Mouse (Mus musculus) kidney, embryonic 14.5 days (tissue): Measurements from ENCODE around the gene Cadm2. TPM values are rescaled to one million over a fixed set of nuclear protein-coding genes. Genes with fewer than 3 reads are reported as not detected.

Experiments used
- ATAC-seq: fragments of 200-750 bp; cut with Nextera tagmentation; 2 replicates; pipeline ENCODE4 v1.8.0; 2017; ENCODE audit warnings: moderate number of reproducible peaks, mild to moderate bottlenecking, moderate TSS enrichment, moderate library complexity; ENCODE audit not compliant: low FRiP score, low TSS enrichment
- H3K27ac ChIP-seq: fragments of 300-500 bp; sonication (generic); 2 replicates; pipeline ENCODE4 v1.5.1; 2014; ENCODE audit warnings: low read depth, mild to moderate bottlenecking, low read length, moderate library complexity, mixed read lengths
- H3K27me3 ChIP-seq: fragments of 300-500 bp; sonication (generic); 2 replicates; pipeline ENCODE4 v1.6.1; 2014; ENCODE audit warnings: mild to moderate bottlenecking, low read length; ENCODE audit not compliant: control insufficient read depth, insufficient read depth
- H3K36me3 ChIP-seq: fragments of 300-500 bp; sonication (generic); 2 replicates; pipeline ENCODE4 v1.6.1; 2014; ENCODE audit warnings: low read length, mixed read lengths; ENCODE audit not compliant: control insufficient read depth, insufficient read depth
- H3K4me1 ChIP-seq: fragments of 300-500 bp; sonication (generic); 2 replicates; pipeline ENCODE4 v1.6.1; 2014; ENCODE audit warnings: low read length, mixed read lengths; ENCODE audit not compliant: control insufficient read depth, insufficient read depth
- H3K4me2 ChIP-seq: fragments of 300-500 bp; sonication (generic); replicated peaks from 2 replicates; pipeline ENCODE4 v1.6.1; 2014; ENCODE audit warnings: low read depth, mild to moderate bottlenecking, low read length
- H3K4me3 ChIP-seq: fragments of 300-500 bp; sonication (generic); 2 replicates; pipeline ENCODE4 v1.5.1; 2014; ENCODE audit warnings: mild to moderate bottlenecking, low read length
- H3K9ac ChIP-seq: fragments of 300-500 bp; sonication (generic); 2 replicates; pipeline ENCODE4 v1.6.1; 2014; ENCODE audit warnings: low read depth, mild to moderate bottlenecking, low read length, moderate library complexity
- H3K9me3 ChIP-seq: fragments of 300-500 bp; sonication (generic); 2 replicates; pipeline ENCODE4 v1.6.1; 2016; ENCODE audit warnings: low read length; ENCODE audit not compliant: control insufficient read depth
- WGBS: fragments of 180-500 bp; shearing (Covaris S2); extraction: QIAGEN DNeasy Blood & Tissue Kit; methylation state at CpG from one replicate; pipeline ENCODE4 v1.1.7; 2014; 5-methylcytosine and 5-hydroxymethylcytosine counted together
- polyA plus RNA-seq: library from polyadenylated mRNA; unstranded; fragments of >200 nt; fragmentation: Nextera tagmentation; extraction: Ambion mirVana; gene quantifications from 2 replicates; pipeline ENCODE4 v1.2.1, GENCODE M21; 2014

Gene Cadm2
- polyA plus RNA-seq, 1 experiment from 2014 or later, result 0.32 TPM

DNA sequence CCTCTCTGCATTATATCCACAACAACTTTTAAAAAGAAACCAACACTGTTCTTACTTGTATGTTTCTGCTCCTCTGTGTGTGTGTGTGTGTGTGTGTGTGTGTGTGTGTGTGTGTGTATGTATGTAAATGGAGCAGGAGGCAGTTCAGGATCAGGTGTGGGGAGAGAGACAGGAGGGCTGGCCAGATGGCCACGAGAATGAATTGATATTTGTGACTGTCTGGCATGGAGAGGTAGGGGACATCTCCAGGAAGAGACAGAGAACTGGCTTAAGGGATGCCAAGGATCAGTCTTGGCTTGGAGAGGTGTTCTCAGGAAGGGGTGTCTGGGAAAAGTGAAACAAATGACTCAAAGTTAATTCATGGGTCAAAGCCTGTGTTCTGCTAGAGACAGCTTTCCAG is 552.2 kb downstream of the Cadm2 start:
- Histone ChIP-seq H3K9ac (no peak overlapping the region), H3K4me3 (no peak overlapping the region), H3K27ac (no peak overlapping the region), H3K4me2 (no peak overlapping the region), H3K27me3 (no peaks in the 10 kb centered on the region), H3K4me1 (no peaks in the 10 kb centered on the region), H3K9me3 (no peaks in the 10 kb centered on the region), H3K36me3 (no peaks in the 10 kb centered on the region)
- WGBS, result 73% methylated on average over 1 of the region's 1 CpGs
- no peak for ATAC-seq

DNA sequence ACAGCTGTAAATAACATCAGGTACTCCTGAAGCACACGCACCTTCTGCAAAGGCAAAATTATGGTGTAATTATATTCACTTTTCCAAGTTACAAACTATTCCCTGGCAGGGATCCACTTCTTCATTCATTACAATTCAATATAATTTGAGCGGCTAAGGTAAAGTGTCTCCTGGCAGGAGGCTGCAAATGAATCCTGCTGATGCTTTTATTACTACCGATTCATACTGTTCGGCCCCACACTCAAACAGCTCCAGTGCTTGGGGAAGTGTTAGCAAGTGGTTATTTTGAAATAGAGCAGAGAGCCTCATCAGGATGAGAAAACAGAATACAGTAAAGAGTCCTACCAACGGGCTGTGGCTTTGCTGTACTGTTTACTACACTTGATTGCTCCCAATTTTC is 589.8 kb downstream of the Cadm2 start:
- Histone ChIP-seq H3K36me3 (no peaks in the 10 kb centered on the region), H3K4me2 (no peak overlapping the region), H3K27me3 (no peaks in the 10 kb centered on the region), H3K4me3 (no peak overlapping the region), H3K4me1 (no peaks in the 10 kb centered on the region), H3K27ac (no peak overlapping the region), H3K9me3 (no peaks in the 10 kb centered on the region), H3K9ac (no peak overlapping the region)
- 87% methylated on average over 5 of the region's 5 CpGs for WGBS
- ATAC-seq, result no peak

DNA sequence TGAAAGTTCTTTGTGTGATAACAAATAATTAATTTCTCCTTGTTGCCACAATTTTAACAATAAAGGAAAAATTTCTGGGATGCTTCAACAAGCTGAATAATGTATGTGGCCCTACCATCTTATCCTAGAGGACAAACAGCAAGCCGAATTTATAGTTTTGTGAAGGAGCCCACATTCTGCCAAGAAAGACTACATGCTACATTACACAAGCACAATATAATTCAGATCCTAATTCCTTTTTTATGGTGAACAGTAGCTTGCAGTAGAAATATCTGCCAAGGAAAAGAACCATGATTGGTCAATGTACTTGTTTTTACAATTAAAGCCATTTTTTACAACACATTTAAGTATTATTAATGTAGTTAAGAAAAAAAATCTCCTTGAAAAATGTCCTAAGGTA is 600.9 kb downstream of the Cadm2 start:
- H3K4me1 ChIP-seq, result no peaks in the 10 kb centered on the region
- WGBS, result 88% methylated on average over 1 of the region's 1 CpGs
- H3K27ac ChIP-seq, result no peak overlapping the region
- H3K36me3 ChIP-seq, result no peaks in the 10 kb centered on the region
- no peak overlapping the region for H3K9ac ChIP-seq
- ATAC-seq, result no peak
- H3K4me3 ChIP-seq, result no peak overlapping the region
- no peaks in the 10 kb centered on the region for H3K9me3 ChIP-seq
- H3K4me2 ChIP-seq, result no peak overlapping the region
- no peaks in the 10 kb centered on the region for H3K27me3 ChIP-seq

DNA sequence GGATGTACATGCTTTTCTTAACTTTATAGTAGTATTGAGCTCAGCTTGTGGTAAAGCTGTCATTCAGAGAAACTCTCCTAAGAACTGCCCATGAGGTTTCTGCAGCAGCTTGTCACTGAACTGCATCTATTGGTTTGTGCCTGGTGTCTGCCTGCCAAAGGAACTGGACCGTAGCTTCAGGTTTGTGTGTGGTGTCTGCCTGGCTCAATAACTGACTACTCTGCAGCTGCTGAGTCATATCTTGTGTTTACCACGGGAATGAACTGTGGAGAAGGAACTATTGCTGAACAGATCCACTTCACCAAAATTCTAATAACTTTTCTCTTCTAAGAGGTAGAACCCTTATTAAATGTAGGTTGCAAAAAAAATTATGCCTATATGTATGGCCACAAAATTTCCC is 603.0 kb downstream of the Cadm2 start:
- no peak for ATAC-seq
- Histone ChIP-seq H3K9me3 (no peaks in the 10 kb centered on the region), H3K27ac (no peak overlapping the region), H3K27me3 (no peaks in the 10 kb centered on the region), H3K4me1 (no peaks in the 10 kb centered on the region), H3K36me3 (no peaks in the 10 kb centered on the region), H3K9ac (no peak overlapping the region), H3K4me2 (no peak overlapping the region), H3K4me3 (no peak overlapping the region)
- 81% methylated on average over 2 of the region's 2 CpGs for WGBS

DNA sequence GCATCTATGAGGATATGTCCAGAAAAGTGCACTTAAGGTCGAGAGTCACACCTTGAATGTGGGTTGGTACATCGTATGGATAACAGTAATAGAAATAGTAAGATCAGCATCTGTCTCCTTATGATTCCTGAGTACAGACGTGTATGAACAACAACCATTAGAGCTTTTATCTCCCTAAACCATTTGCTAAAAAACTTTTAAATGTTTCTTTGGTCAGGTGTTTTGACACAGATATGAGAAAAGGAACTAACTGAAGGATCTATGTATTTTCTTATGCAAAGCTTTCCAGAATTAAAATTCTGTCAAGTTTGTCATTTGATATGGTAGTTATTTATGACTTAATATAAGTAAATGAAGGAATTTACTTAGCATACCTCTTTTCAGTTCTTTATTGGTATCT is 617.5 kb downstream of the Cadm2 start:
- Histone ChIP-seq H3K4me2 (no peak overlapping the region), H3K9ac (no peak overlapping the region), H3K27me3 (no peaks in the 10 kb centered on the region), H3K4me3 (no peak overlapping the region), H3K36me3 (no peaks in the 10 kb centered on the region), H3K27ac (no peak overlapping the region), H3K4me1 (no peaks in the 10 kb centered on the region), H3K9me3 (no peaks in the 10 kb centered on the region)
- WGBS, result 85% methylated on average over 3 of the region's 3 CpGs
- ATAC-seq, result no peak

- ATAC-seq, result no peak
- H3K4me3 ChIP-seq, result no peak overlapping the region
- WGBS, result 43% methylated on average over 4 of the region's 4 CpGs
Observed at GRCm38 (mm10) chr16:67001707-67002106, 619.0 kb downstream of the Cadm2 start.

GRCm38 (mm10) chr16:66997461-66997860 is 623.2 kb downstream of the Cadm2 start:
- no peak for ATAC-seq
- 92% methylated on average over 2 of the region's 2 CpGs for WGBS
- H3K4me1 ChIP-seq, result no peaks in the 10 kb centered on the region

More at GRCm38 (mm10) chr16:67001707-67002106, 619.0 kb downstream of the Cadm2 start:
- H3K27ac ChIP-seq, result no peak overlapping the region
- no peaks in the 10 kb centered on the region for H3K36me3 ChIP-seq
- no peaks in the 10 kb centered on the region for H3K27me3 ChIP-seq
- H3K9me3 ChIP-seq, result no peaks in the 10 kb centered on the region
- no peak overlapping the region for H3K4me2 ChIP-seq
- H3K4me1 ChIP-seq, result no peaks in the 10 kb centered on the region
- H3K9ac ChIP-seq, result no peak overlapping the region

DNA sequence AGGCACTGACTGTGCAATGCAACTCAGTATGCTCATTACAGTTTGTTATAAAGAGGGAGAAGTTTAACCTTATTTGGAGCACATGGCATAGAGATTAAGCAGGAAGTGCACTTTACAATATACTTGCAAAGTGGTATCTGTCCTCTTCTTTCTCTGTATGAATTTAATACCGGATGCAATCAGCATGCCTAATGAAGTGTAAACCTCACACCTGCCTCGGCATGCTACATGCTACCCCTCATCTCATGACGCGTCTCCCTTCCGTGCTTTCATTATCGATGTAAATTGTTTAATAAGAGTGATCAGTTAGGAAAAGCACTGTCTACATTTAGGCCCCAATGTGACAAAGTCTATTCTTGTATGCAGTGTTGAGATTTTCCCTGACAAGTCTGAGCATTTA is 633.0 kb downstream of the Cadm2 start:
- no peak for ATAC-seq
- Histone ChIP-seq H3K27me3 (no peaks in the 10 kb centered on the region), H3K9me3 (no peaks in the 10 kb centered on the region), H3K27ac (no peak overlapping the region), H3K4me3 (no peak overlapping the region), H3K4me2 (no peak overlapping the region), H3K9ac (no peak overlapping the region), H3K36me3 (no peaks in the 10 kb centered on the region), H3K4me1 (no peaks in the 10 kb centered on the region)
- WGBS, result 88% methylated on average over 6 of the region's 6 CpGs

More at GRCm38 (mm10) chr16:66997461-66997860, 623.2 kb downstream of the Cadm2 start:
- Histone ChIP-seq H3K27me3 (no peaks in the 10 kb centered on the region), H3K27ac (no peak overlapping the region), H3K4me2 (no peak overlapping the region), H3K9me3 (no peaks in the 10 kb centered on the region), H3K9ac (no peak overlapping the region), H3K36me3 (no peaks in the 10 kb centered on the region), H3K4me3 (no peak overlapping the region)

DNA sequence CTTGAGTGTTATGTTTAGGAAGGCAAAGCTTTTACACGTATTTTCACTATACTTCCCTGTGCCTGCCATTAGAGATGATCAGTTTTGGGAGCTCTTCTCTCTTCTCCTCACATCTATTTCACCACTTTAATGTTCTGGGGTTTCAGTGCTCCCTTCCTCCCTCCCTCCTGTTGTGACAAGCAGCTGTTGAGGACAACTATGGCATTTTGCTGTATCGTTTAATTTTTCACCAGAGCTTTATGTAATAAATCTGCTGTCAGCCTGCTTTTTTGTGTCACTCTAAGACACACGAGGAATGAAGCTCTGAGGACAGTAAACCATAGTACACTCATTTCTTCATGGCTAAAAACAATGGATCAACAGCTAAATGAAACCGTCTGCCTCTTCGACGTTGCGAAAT is 633.8 kb downstream of the Cadm2 start:
- 78% methylated on average over 7 of the region's 7 CpGs for WGBS
- H3K4me1 ChIP-seq, result no peaks in the 10 kb centered on the region
- H3K27ac ChIP-seq, result no peak overlapping the region
- no peak for ATAC-seq
- H3K4me3 ChIP-seq, result no peak overlapping the region
- H3K4me2 ChIP-seq, result no peak overlapping the region
- no peaks in the 10 kb centered on the region for H3K27me3 ChIP-seq
- H3K36me3 ChIP-seq, result no peaks in the 10 kb centered on the region
- H3K9me3 ChIP-seq, result no peaks in the 10 kb centered on the region
- H3K9ac ChIP-seq, result no peak overlapping the region

DNA sequence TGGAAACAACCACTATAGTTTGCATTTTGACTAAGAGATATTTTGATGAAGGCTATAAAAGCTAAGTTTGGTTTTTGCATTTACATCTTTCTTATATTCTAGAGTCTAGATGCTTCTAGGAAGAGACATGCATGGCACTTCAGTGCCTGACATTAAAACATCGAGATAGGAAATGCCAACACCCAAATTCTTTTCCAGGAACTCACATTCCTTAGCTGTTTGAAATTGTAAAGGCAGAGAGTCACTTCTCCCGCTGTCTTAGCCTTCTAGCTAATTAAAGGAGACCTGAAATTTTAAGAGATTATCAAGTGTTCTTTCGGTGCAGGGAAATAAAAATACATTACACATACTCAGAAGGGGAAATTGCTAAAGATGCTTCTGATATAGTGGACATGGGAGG is 649.8 kb downstream of the Cadm2 start:
- H3K9me3 ChIP-seq, result no peaks in the 10 kb centered on the region
- WGBS, result 65% methylated on average over 3 of the region's 3 CpGs
- no peaks in the 10 kb centered on the region for H3K36me3 ChIP-seq
- H3K4me2 ChIP-seq, result no peak overlapping the region
- H3K4me3 ChIP-seq, result no peak overlapping the region
- H3K27me3 ChIP-seq, result no peaks in the 10 kb centered on the region
- H3K4me1 ChIP-seq, result no peaks in the 10 kb centered on the region
- no peak overlapping the region for H3K9ac ChIP-seq
- ATAC-seq, result no peak
- no peak overlapping the region for H3K27ac ChIP-seq
